Mouse (Mus musculus) neural tube, embryonic 12.5 days (tissue): ENCODE measurements at regions not wholly inside any gene's neighbourhood (a gene's known extent, or its start where the extent isn't known, plus 50 kb on each side); places are given as distances from the start of the nearest gene placed in this dataset.

Experiments
- ATAC-seq: fragments of 200-750 bp; cut with Nextera tagmentation; 2 replicates; pipeline ENCODE4 v1.8.0; 2017; ENCODE audit warnings: low read depth, mild to moderate bottlenecking, moderate TSS enrichment, moderate library complexity; ENCODE audit not compliant: low FRiP score
- H3K27ac ChIP-seq: fragments of 300-500 bp; sonication (generic); 2 replicates; pipeline ENCODE4 v1.5.1; 2016
- H3K27me3 ChIP-seq: fragments of 300-500 bp; sonication (generic); replicated peaks from 2 replicates; pipeline ENCODE4 v1.6.1; 2016; ENCODE audit warnings: mild to moderate bottlenecking
- H3K36me3 ChIP-seq: fragments of 300-500 bp; sonication (generic); 2 replicates; pipeline ENCODE4 v1.6.1; 2016; ENCODE audit warnings: mild to moderate bottlenecking
- H3K4me1 ChIP-seq: fragments of 300-500 bp; sonication (generic); 2 replicates; pipeline ENCODE4 v1.6.1; 2016
- H3K4me2 ChIP-seq: fragments of 300-500 bp; sonication (generic); replicated peaks from 2 replicates; pipeline ENCODE4 v1.6.1; 2016; ENCODE audit warnings: mild to moderate bottlenecking
- H3K4me3 ChIP-seq: fragments of 300-500 bp; sonication (generic); 2 replicates; pipeline ENCODE4 v1.5.1; 2016
- H3K9ac ChIP-seq: fragments of 300-500 bp; sonication (generic); 2 replicates; pipeline ENCODE4 v1.6.1; 2016; ENCODE audit warnings: mild to moderate bottlenecking
- H3K9me3 ChIP-seq: fragments of 300-500 bp; sonication (generic); 2 replicates; pipeline ENCODE4 v1.6.1; 2016; ENCODE audit warnings: mild to moderate bottlenecking
- WGBS: fragments of 180-500 bp; shearing (Covaris S2); methylation state at CpG from one replicate; pipeline ENCODE4 v1.1.7; 2016; 5-methylcytosine and 5-hydroxymethylcytosine counted together

- no peak for ATAC-seq
- Histone ChIP-seq H3K27ac (no peak overlapping the region), H3K4me2 (no peak overlapping the region), H3K27me3 (no peaks in the 10 kb centered on the region), H3K36me3 (no peaks in the 10 kb centered on the region), H3K4me1 (no peaks in the 10 kb centered on the region), H3K9ac (no peak overlapping the region), H3K9me3 (no peaks in the 10 kb centered on the region), H3K4me3 (no peak overlapping the region)
These were observed 403.8 kb upstream of the Rag2 start for GRCm38 (mm10) chr2:101220759-101221158.

GRCm38 (mm10) chr2:101242983-101243382, 381.5 kb upstream of the Rag2 start:
- H3K4me2 ChIP-seq: no peak overlapping the region
- ATAC-seq: no peak
- no peaks in the 10 kb centered on the region for H3K4me1 ChIP-seq
- no peaks in the 10 kb centered on the region for H3K27me3 ChIP-seq
- no peak overlapping the region for H3K27ac ChIP-seq
- no peaks in the 10 kb centered on the region for H3K9me3 ChIP-seq
- no peak overlapping the region for H3K4me3 ChIP-seq
- H3K9ac ChIP-seq: no peak overlapping the region
- no peaks in the 10 kb centered on the region for H3K36me3 ChIP-seq
- WGBS: 85% methylated on average over 3 of the region's 3 CpGs

- Histone ChIP-seq H3K4me1 (no peaks in the 10 kb centered on the region), H3K27ac (no peak overlapping the region), H3K9ac (no peak overlapping the region), H3K4me3 (no peak overlapping the region), H3K27me3 (no peaks in the 10 kb centered on the region), H3K36me3 (no peaks in the 10 kb centered on the region), H3K4me2 (no peak overlapping the region), H3K9me3 (no peaks in the 10 kb centered on the region)
- 65% methylated on average over 2 of the region's 2 CpGs for WGBS
- ATAC-seq: no peak
These were observed 377.4 kb upstream of the Rag2 start for GRCm38 (mm10) chr2:101247133-101247532.

- no peak for ATAC-seq
- Histone ChIP-seq H3K4me3 (no peak overlapping the region), H3K9ac (no peak overlapping the region), H3K36me3 (no peaks in the 10 kb centered on the region), H3K27me3 (no peaks in the 10 kb centered on the region), H3K9me3 (no peaks in the 10 kb centered on the region), H3K4me1 (no peaks in the 10 kb centered on the region), H3K4me2 (no peak overlapping the region), H3K27ac (no peak overlapping the region)
- WGBS: 89% methylated on average over 3 of the region's 3 CpGs
These were observed 372.3 kb upstream of the Rag2 start for GRCm38 (mm10) chr2:101252228-101252627.

- no peak overlapping the region for H3K4me3 ChIP-seq
- no peak overlapping the region for H3K4me2 ChIP-seq
- H3K36me3 ChIP-seq: no peaks in the 10 kb centered on the region
- H3K27ac ChIP-seq: no peak overlapping the region
- H3K9ac ChIP-seq: no peak overlapping the region
- ATAC-seq: no peak
- no peaks in the 10 kb centered on the region for H3K4me1 ChIP-seq
- WGBS: 80% methylated on average over 3 of the region's 3 CpGs
- no peaks in the 10 kb centered on the region for H3K27me3 ChIP-seq
- H3K9me3 ChIP-seq: no peaks in the 10 kb centered on the region
These were observed 368.1 kb upstream of the Rag2 start for GRCm38 (mm10) chr2:101256464-101256863.

- ATAC-seq: no peak
- Histone ChIP-seq H3K4me3 (no peak overlapping the region), H3K9ac (no peak overlapping the region), H3K4me1 (no peaks in the 10 kb centered on the region), H3K36me3 (no peaks in the 10 kb centered on the region), H3K4me2 (no peak overlapping the region), H3K27ac (no peak overlapping the region), H3K27me3 (no peaks in the 10 kb centered on the region), H3K9me3 (no peaks in the 10 kb centered on the region)
- 81% methylated on average over 4 of the region's 4 CpGs for WGBS
These were observed 360.6 kb upstream of the Rag2 start for GRCm38 (mm10) chr2:101263934-101264333.

GRCm38 (mm10) chr2:101266685-101267374, 357.7 kb upstream of the Rag2 start:
- 84% methylated on average over 2 of the region's 2 CpGs for WGBS

GRCm38 (mm10) chr2:101274045-101274664, 350.4 kb upstream of the Rag2 start:
- H3K4me3 ChIP-seq: no peak overlapping the region
- WGBS: 85% methylated on average over 3 of the region's 3 CpGs
- H3K27ac ChIP-seq: no peak overlapping the region
- no peak overlapping the region for H3K9ac ChIP-seq
- H3K4me2 ChIP-seq: no peak overlapping the region
- H3K27me3 ChIP-seq: no peaks in the 10 kb centered on the region
- no peak for ATAC-seq
- H3K36me3 ChIP-seq: no peaks in the 10 kb centered on the region
- no peaks in the 10 kb centered on the region for H3K4me1 ChIP-seq
- H3K9me3 ChIP-seq: no peaks in the 10 kb centered on the region

More at GRCm38 (mm10) chr2:101266685-101267374, 357.7 kb upstream of the Rag2 start:
- no peak overlapping the region for H3K4me3 ChIP-seq
- H3K9me3 ChIP-seq: no peaks in the 10 kb centered on the region
- no peaks in the 10 kb centered on the region for H3K36me3 ChIP-seq
- H3K4me2 ChIP-seq: no peak overlapping the region
- H3K27me3 ChIP-seq: no peaks in the 10 kb centered on the region
- ATAC-seq: no peak
- H3K9ac ChIP-seq: no peak overlapping the region
- H3K27ac ChIP-seq: no peak overlapping the region
- H3K4me1 ChIP-seq: no peaks in the 10 kb centered on the region

GRCm38 (mm10) chr2:101284886-101285285, 339.6 kb upstream of the Rag2 start:
- Histone ChIP-seq H3K36me3 (no peaks in the 10 kb centered on the region), H3K4me1 (no peaks in the 10 kb centered on the region), H3K27me3 (no peaks in the 10 kb centered on the region), H3K9me3 (no peaks in the 10 kb centered on the region), H3K9ac (no peak overlapping the region), H3K4me3 (no peak overlapping the region), H3K4me2 (no peak overlapping the region), H3K27ac (no peak overlapping the region)
- ATAC-seq: no peak

GRCm38 (mm10) chr2:101288119-101288518, 336.4 kb upstream of the Rag2 start:
- Histone ChIP-seq H3K9ac (no peak overlapping the region), H3K4me2 (no peak overlapping the region), H3K4me1 (no peaks in the 10 kb centered on the region), H3K4me3 (no peak overlapping the region), H3K27ac (no peak overlapping the region), H3K27me3 (no peaks in the 10 kb centered on the region), H3K9me3 (no peaks in the 10 kb centered on the region), H3K36me3 (no peaks in the 10 kb centered on the region)
- no peak for ATAC-seq
- 80% methylated on average over 1 of the region's 1 CpGs for WGBS

- no peaks in the 10 kb centered on the region for H3K36me3 ChIP-seq
- ATAC-seq: no peak
- no peak overlapping the region for H3K9ac ChIP-seq
- H3K4me3 ChIP-seq: no peak overlapping the region
- H3K4me1 ChIP-seq: no peaks in the 10 kb centered on the region
- H3K9me3 ChIP-seq: no peaks in the 10 kb centered on the region
- no peak overlapping the region for H3K27ac ChIP-seq
- H3K27me3 ChIP-seq: no peaks in the 10 kb centered on the region
- WGBS: 32% methylated on average over 2 of the region's 2 CpGs
- H3K4me2 ChIP-seq: no peak overlapping the region
These were observed 335.4 kb upstream of the Rag2 start for GRCm38 (mm10) chr2:101289168-101289567.

GRCm38 (mm10) chr2:101290738-101291137, 333.8 kb upstream of the Rag2 start:
- Histone ChIP-seq H3K4me3 (no peak overlapping the region), H3K4me2 (no peak overlapping the region), H3K27me3 (no peaks in the 10 kb centered on the region), H3K27ac (no peak overlapping the region), H3K9me3 (no peaks in the 10 kb centered on the region), H3K4me1 (no peaks in the 10 kb centered on the region), H3K36me3 (no peaks in the 10 kb centered on the region), H3K9ac (no peak overlapping the region)
- 82% methylated on average over 4 of the region's 4 CpGs for WGBS
- ATAC-seq: no peak
